Mouse (Mus musculus) liver, postnatal 0 days (tissue): ENCODE results near the gene Nolc1. TPM values are rescaled to one million over a fixed set of nuclear protein-coding genes. Genes with fewer than 3 reads are reported as not detected.

Experiments used
- ATAC-seq: fragments of 200-750 bp; cut with Nextera tagmentation; 2 replicates; pipeline ENCODE4 v1.8.0; 2017; ENCODE audit warnings: mild to moderate bottlenecking, moderate library complexity
- DNase-seq: peaks from one replicate; pipeline ENCODE4 v3.0.0-alpha.2; 2016
- H3K27ac ChIP-seq: fragments of 300-500 bp; sonication (generic); 2 replicates; pipeline ENCODE4 v1.5.1; 2014; ENCODE audit warnings: antibody characterized with exemption, moderate library complexity, mild to moderate bottlenecking, low read depth
- H3K27me3 ChIP-seq: fragments of 300-500 bp; sonication (generic); 2 replicates; pipeline ENCODE4 v1.6.1; 2014; ENCODE audit warnings: low read length, control low read depth, mixed read lengths; ENCODE audit not compliant: insufficient read depth
- H3K36me3 ChIP-seq: fragments of 300-500 bp; sonication (generic); replicated peaks from 2 replicates; pipeline ENCODE4 v1.6.1; 2014; ENCODE audit warnings: mild to moderate bottlenecking, control low read depth, low read length, moderate library complexity, mixed read lengths; ENCODE audit not compliant: insufficient read depth
- H3K4me1 ChIP-seq: fragments of 300-500 bp; sonication (generic); 2 replicates; pipeline ENCODE4 v1.6.1; 2014; ENCODE audit warnings: antibody characterized with exemption, mild to moderate bottlenecking, control low read depth; ENCODE audit not compliant: insufficient read depth
- H3K4me2 ChIP-seq: fragments of 300-500 bp; sonication (generic); 2 replicates; pipeline ENCODE4 v1.6.1; 2014; ENCODE audit warnings: low read depth, mild to moderate bottlenecking, low read length, moderate library complexity, mixed read lengths
- H3K4me3 ChIP-seq: fragments of 300-500 bp; sonication (generic); 2 replicates; pipeline ENCODE4 v1.5.1; 2014; ENCODE audit warnings: low read depth, low read length
- H3K9ac ChIP-seq: fragments of 300-500 bp; sonication (generic); replicated peaks from 2 replicates; pipeline ENCODE4 v1.6.1; 2014; ENCODE audit warnings: mild to moderate bottlenecking, moderate library complexity
- H3K9me3 ChIP-seq: fragments of 300-500 bp; sonication (generic); 2 replicates; pipeline ENCODE4 v1.6.1; 2016; ENCODE audit warnings: mild to moderate bottlenecking, control low read depth, low read length, mixed read lengths
- CTCF ChIP-seq: sonication (generic); IDR thresholded peaks from 2 replicates; pipeline ENCODE4 v1.5.1; 2016; ENCODE audit warnings: antibody characterized with exemption, low read depth
- EP300 ChIP-seq: IDR thresholded peaks from 2 replicates; pipeline ENCODE4 v1.6.1; 2016; ENCODE audit warnings: antibody characterized with exemption, low read depth, mild to moderate bottlenecking
- WGBS: fragments of 180-500 bp; shearing (Covaris S2); extraction: QIAGEN DNeasy Blood & Tissue Kit; methylation state at CpG from one replicate; pipeline ENCODE4 v1.1.7; 2014; ENCODE audit not compliant: insufficient replicate concordance; 5-methylcytosine and 5-hydroxymethylcytosine counted together
- polyA plus RNA-seq: library from polyadenylated mRNA; unstranded; fragments of >200 nt; fragmentation: Nextera tagmentation; extraction: Ambion mirVana; gene quantifications from 2 replicates; pipeline ENCODE4 v1.2.1, GENCODE M21; 2015

Nolc1 gene
- polyA plus RNA-seq, 1 experiment from 2014 or later = 26.9 TPM

DNA sequence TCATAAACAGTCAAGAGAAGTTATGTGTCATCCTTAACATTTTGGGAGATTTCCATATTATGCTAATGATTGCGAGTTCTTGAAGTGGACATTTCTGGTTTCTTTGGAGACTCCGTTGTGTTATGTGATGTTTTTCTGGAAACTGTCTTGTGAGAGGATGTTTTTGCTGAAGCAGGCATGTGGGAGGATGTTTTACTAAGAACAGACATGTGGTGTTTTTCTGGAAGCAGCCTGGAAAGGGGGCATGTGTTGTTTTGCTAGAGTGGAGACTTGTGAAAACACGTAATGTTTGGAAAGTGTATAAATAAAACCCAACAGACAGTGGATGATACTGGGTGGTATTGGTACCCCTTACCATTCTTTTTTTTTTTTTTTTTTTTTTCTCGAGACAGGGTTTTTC is 19.6 kb downstream of the Nolc1 start:
- no peaks in the 10 kb centered on the region for H3K27me3 ChIP-seq
- TF ChIP-seq EP300 (no peak), CTCF (no peak)
- no peak for DNase-seq
- no peak overlapping the region for H3K4me2 ChIP-seq
- H3K27ac ChIP-seq = no peak overlapping the region
- no peak for ATAC-seq
- H3K4me3 ChIP-seq = no peak overlapping the region
- H3K4me1 ChIP-seq = no peaks in the 10 kb centered on the region
- H3K9ac ChIP-seq = no peak overlapping the region
- H3K9me3 ChIP-seq = no peaks in the 10 kb centered on the region
- H3K36me3 ChIP-seq = no peaks in the 10 kb centered on the region
- 85% methylated on average over 4 of the region's 4 CpGs for WGBS

GRCm38 (mm10) chr19:46096396-46096795 is 20.7 kb downstream of the Nolc1 start:
- H3K9ac ChIP-seq = no peak overlapping the region
- H3K9me3 ChIP-seq = 0 out of 2 replicates have a peak, but pooled peaks cover 2% of the 10 kb centered on the region
- TF ChIP-seq EP300 = no peak
- no peak for TF ChIP-seq CTCF
- H3K27ac ChIP-seq = no peak overlapping the region
- ATAC-seq (no peak), DNase-seq (no peak)
- no peak overlapping the region for H3K4me2 ChIP-seq
- 85% methylated on average over 5 of the region's 5 CpGs for WGBS
- H3K4me1 ChIP-seq = no peaks in the 10 kb centered on the region
- no peak overlapping the region for H3K4me3 ChIP-seq
- no peaks in the 10 kb centered on the region for H3K36me3 ChIP-seq
- H3K27me3 ChIP-seq = no peaks in the 10 kb centered on the region

GRCm38 (mm10) chr19:46099561-46099960 is 23.9 kb downstream of the Nolc1 start:
- ATAC-seq (no peak), DNase-seq (no peak)
- Histone ChIP-seq H3K36me3 (no peaks in the 10 kb centered on the region), H3K4me2 (no peak overlapping the region), H3K9me3 (0 out of 2 replicates have a peak, but pooled peaks cover 2% of the 10 kb centered on the region), H3K27ac (no peak overlapping the region), H3K4me1 (no peaks in the 10 kb centered on the region), H3K27me3 (no peaks in the 10 kb centered on the region), H3K9ac (no peak overlapping the region), H3K4me3 (no peak overlapping the region)
- TF ChIP-seq CTCF = no peak
- no peak for TF ChIP-seq EP300
- WGBS = 77% methylated on average over 3 of the region's 3 CpGs

DNA sequence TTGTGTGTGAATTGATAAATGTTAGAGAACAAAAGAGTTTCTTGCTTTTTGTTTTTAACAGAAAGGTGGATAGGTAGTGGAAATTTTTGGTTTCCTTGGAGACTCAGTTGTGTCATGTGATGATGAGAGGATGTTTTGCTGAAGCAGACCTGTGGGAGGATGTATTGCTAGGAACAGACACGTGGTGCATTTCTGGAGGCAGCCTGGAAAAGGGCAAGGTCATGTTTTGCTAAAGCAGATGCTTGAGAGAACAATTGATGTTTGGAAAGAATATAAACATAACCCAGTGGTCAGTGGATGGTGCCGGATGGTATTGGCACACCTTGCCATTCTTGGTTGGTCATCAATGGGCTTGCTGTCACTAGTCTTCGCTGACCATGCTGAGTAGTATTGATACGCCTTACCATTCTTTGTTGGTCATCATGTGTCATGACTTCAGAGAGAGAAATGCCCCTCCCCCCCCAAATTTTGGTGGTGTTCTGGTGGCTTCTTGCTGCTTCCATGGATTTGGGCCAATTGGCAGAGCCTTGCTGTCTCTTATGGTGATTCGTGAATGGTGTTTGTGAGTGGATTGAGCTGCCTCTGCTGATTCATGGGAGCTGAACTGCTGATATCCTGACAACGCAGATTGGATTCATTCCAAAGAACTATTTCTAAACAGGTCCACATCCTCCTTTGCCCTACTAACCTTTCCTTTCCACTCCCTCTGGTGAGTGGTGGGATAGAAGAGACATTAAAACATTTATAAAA is 27.9 kb downstream of the Nolc1 start:
- ATAC-seq (peak; percentile 71; the same call in 1 of the 2 replicates), DNase-seq (no peak)
- no peaks in the 10 kb centered on the region for H3K27me3 ChIP-seq
- TF ChIP-seq CTCF = no peak
- no peak for TF ChIP-seq EP300
- no peaks in the 10 kb centered on the region for H3K4me1 ChIP-seq
- no peaks in the 10 kb centered on the region for H3K36me3 ChIP-seq
- H3K9me3 ChIP-seq = 0 out of 2 replicates have a peak, but pooled peaks cover 2% of the 10 kb centered on the region
- H3K4me2 ChIP-seq = no peak overlapping the region
- no peak overlapping the region for H3K9ac ChIP-seq
- no peak overlapping the region for H3K27ac ChIP-seq
- WGBS = 76% methylated on average over 5 of the region's 6 CpGs
- no peak overlapping the region for H3K4me3 ChIP-seq

DNA sequence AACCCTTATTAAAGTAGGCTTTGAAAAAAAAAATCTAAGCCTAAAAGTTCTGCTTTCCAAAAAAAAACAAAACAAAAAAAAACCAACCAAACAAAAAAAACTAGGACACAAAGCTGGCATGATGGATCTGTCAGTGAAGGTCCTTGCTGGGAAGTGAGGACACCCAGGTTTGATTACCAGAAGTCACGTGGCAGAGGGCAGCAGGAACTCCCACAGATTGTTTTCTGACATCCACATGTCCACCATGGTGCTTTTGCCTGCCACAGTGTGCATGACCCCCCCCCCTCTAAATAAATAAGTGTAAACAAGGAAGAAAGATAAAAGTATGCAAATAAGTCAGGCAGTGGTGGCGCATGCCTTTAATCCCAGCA is 28.5 kb downstream of the Nolc1 start:
- no peak for TF ChIP-seq EP300
- Histone ChIP-seq H3K27me3 (no peaks in the 10 kb centered on the region), H3K36me3 (no peaks in the 10 kb centered on the region), H3K4me2 (no peak overlapping the region), H3K9ac (no peak overlapping the region), H3K9me3 (0 out of 2 replicates have a peak, but pooled peaks cover 2% of the 10 kb centered on the region), H3K4me1 (no peaks in the 10 kb centered on the region), H3K27ac (no peak overlapping the region), H3K4me3 (no peak overlapping the region)
- DNase-seq (no peak), ATAC-seq (peak; percentile 51; the same call in 1 of the 2 replicates)
- WGBS = 66% methylated on average over 2 of the region's 2 CpGs

DNA sequence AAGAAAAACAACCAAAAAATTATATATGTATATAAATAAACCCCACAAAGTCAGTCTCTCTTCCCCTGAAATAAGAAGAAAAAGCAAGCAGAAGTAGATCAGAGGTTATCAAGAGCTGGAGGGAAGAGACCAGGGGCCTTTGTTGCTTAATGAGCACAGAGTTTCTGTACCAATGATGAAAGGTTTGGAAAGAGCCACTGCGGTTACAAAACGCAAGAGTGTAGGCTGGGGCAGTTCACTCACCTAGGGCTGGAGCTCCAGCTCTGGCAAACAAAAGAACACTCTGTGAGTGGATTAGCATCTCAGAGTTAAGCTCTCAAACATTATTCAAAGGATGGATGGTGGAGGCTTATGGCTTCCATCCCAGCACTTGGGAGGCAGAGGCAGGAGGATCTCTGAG is 34.6 kb downstream of the Nolc1 start:
- Histone ChIP-seq H3K36me3 (no peaks in the 10 kb centered on the region), H3K9ac (no peak overlapping the region), H3K4me3 (no peak overlapping the region), H3K9me3 (no peaks in the 10 kb centered on the region), H3K4me2 (0 out of 2 replicates have a peak overlapping the region, but pooled peaks have one; percentile 6), H3K27me3 (no peaks in the 10 kb centered on the region), H3K4me1 (no peaks in the 10 kb centered on the region), H3K27ac (peak overlapping the region; percentile 57)
- peak; percentile 34 for DNase-seq
- peak; percentile 66 for ATAC-seq
- TF ChIP-seq EP300 = no peak
- WGBS = 37% methylated on average over 2 of the region's 2 CpGs
